Comparison of ENCODE assay signal across 8 mouse cellular contexts in the genomic region with DNA sequence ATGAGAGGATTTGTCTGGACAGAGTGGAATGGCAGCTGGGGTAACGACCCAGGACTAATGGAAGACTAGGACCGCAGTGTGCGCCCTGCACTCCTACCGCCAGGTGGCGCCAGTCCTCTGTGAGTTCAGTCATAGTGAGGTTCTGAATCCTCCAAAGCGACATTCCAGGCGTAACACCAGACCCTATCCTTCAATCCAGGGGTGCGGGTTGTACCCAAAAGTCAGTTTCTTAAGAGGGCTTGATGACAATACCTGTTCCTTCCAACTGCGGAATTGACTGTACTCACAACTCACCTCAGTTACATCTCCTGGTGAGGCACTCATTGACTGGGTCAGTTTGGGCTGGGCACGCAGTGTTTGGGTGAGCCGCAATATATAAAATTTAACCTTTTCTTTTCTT. TPM values are rescaled to one million over a fixed set of nuclear protein-coding genes. Genes with fewer than 3 reads are reported as not detected.
A peak's percentile ranks its signal among the peaks of the same experiment; 100 is the strongest.
DNase-seq lines count a peak whose midpoint lies in the region; ATAC-seq lines count a peak whose summit lies in the region.

No protein-coding gene starts in this region.

- H3K4me1 ChIP-seq in limb, embryonic 15.5 days: no peaks in the 10 kb centered on the region
- H3K4me1 ChIP-seq in midbrain, embryonic 16.5 days (ENCODE audit: control insufficient read depth, insufficient read depth, low read length): no peaks in the 10 kb centered on the region

- ATAC-seq in limb, embryonic 15.5 days (ENCODE audit: insufficient number of reproducible peaks, low FRiP score, low TSS enrichment, low read depth): 0 out of 2 replicates have a peak, but pooled peaks have one; percentile 77
- ATAC-seq in midbrain, embryonic 16.5 days: peak; percentile 64; the same call in 1 of the 2 replicates

- no peak overlapping the region for H3K4me2 ChIP-seq in limb, embryonic 15.5 days
- 0 out of 2 replicates have a peak overlapping the region, but pooled peaks have one; percentile 36 for H3K4me2 ChIP-seq in midbrain, embryonic 16.5 days (ENCODE audit: low read length)

- H3K9ac ChIP-seq in limb, embryonic 15.5 days: no peak overlapping the region
- H3K9ac ChIP-seq in midbrain, embryonic 16.5 days (ENCODE audit: low read depth, low read length): no peak overlapping the region

- H3K9me3 ChIP-seq in limb, embryonic 15.5 days: no peaks in the 10 kb centered on the region
- no peaks in the 10 kb centered on the region for H3K9me3 ChIP-seq in midbrain, embryonic 16.5 days (replicated peaks; ENCODE audit: control insufficient read depth, low read length, poor library complexity, severe bottlenecking)

- peak; percentile 52 for DNase-seq in ovary, postnatal 10 days (ENCODE audit: low spot score)
- no peak for DNase-seq in ovary, adult 18-20 months (ENCODE audit: low spot score)
- peak; percentile 95 for DNase-seq in embryo, embryonic 10.5 days (ENCODE audit: low spot score)
- DNase-seq in gastrocnemius, postnatal 4 days (ENCODE audit: low spot score in 2 of 2): peak; percentile 62 to 74
- DNase-seq in kidney, adult 18-20 months: peak; percentile 86
- peak; percentile 49 to 67 for DNase-seq in spleen, postnatal 14 days (ENCODE audit: low spot score in 2 of 2)

- no peak overlapping the region for H3K4me3 ChIP-seq in limb, embryonic 15.5 days
- H3K4me3 ChIP-seq in midbrain, embryonic 16.5 days (ENCODE audit: low read depth, low read length): no peak overlapping the region

- no peaks in the 10 kb centered on the region for H3K27me3 ChIP-seq in limb, embryonic 15.5 days
- no peaks in the 10 kb centered on the region for H3K27me3 ChIP-seq in midbrain, embryonic 16.5 days (ENCODE audit: control insufficient read depth, insufficient read depth, low read depth, low read length)

- no peak overlapping the region for H3K27ac ChIP-seq in limb, embryonic 15.5 days
- H3K27ac ChIP-seq in midbrain, embryonic 16.5 days (ENCODE audit: low read length): no peak overlapping the region

- no peaks in the 10 kb centered on the region for H3K36me3 ChIP-seq in limb, embryonic 15.5 days
- no peaks in the 10 kb centered on the region for H3K36me3 ChIP-seq in midbrain, embryonic 16.5 days (ENCODE audit: control insufficient read depth, insufficient read depth, low read length)

- 18% methylated on average over 11 of the region's 11 CpGs for WGBS in limb, embryonic 15.5 days
- 19% methylated on average over 11 of the region's 11 CpGs for WGBS in midbrain, embryonic 16.5 days

RNA-seq across cellular contexts. Expression of gene Ccdc177, which starts 9.2 kb away (rescaled TPM):
- total RNA-seq in gastrocnemius, postnatal 4 days (2021): under 1 TPM; 0.12 to 0.13 TPM
- polyA plus RNA-seq in limb, embryonic 15.5 days (2015; fragmentation: Nextera tagmentation; extraction: Ambion mirVana): 0.02 and 0.04 TPM in 2 replicates
- polyA plus RNA-seq in midbrain, embryonic 16.5 days (2015; fragmentation: Nextera tagmentation; extraction: Ambion mirVana): 3.8 and 3.9 TPM in 2 replicates

RNA-seq across cellular contexts. Expression of gene Susd6, which starts 20.6 kb away (rescaled TPM):
- 10 to 100 TPM; 32.4 to 32.5 TPM for total RNA-seq in gastrocnemius, postnatal 4 days (2021)
- polyA plus RNA-seq in limb, embryonic 15.5 days (2015; fragmentation: Nextera tagmentation; extraction: Ambion mirVana): 18.4 and 19.7 TPM in 2 replicates
- 10.4 and 11.0 TPM in 2 replicates for polyA plus RNA-seq in midbrain, embryonic 16.5 days (2015; fragmentation: Nextera tagmentation; extraction: Ambion mirVana)
